Mouse (Mus musculus): ENCODE measurements around the gene Ccdc153.

The Ccdc153 gene

GRCm38 (mm10) chr9:44240399-44240798, at the start of gene Ccdc153:
Ccdc153 (plus strand) TSS chr9:44240676.
- DNase-seq (ENCODE audit: low read depth), result no peak

- no peak for DNase-seq (ENCODE audit: low read depth)
Observed at GRCm38 (mm10) chr9:44191166-44191565, 49.3 kb upstream of the Ccdc153 start.

- DNase-seq (ENCODE audit: low read depth), result no peak
Observed at GRCm38 (mm10) chr9:44192312-44192711, 48.2 kb upstream of the Ccdc153 start.

GRCm38 (mm10) chr9:44192794-44193193, 47.7 kb upstream of the Ccdc153 start:
- no peak for DNase-seq (ENCODE audit: low read depth)

- no peak for DNase-seq (ENCODE audit: low read depth)
Observed at GRCm38 (mm10) chr9:44194000-44194399, 46.5 kb upstream of the Ccdc153 start.

GRCm38 (mm10) chr9:44196354-44196753, 44.1 kb upstream of the Ccdc153 start:
- DNase-seq (ENCODE audit: low read depth), result no peak

GRCm38 (mm10) chr9:44199166-44199565, 41.3 kb upstream of the Ccdc153 start:
- no peak for DNase-seq (ENCODE audit: low read depth)

GRCm38 (mm10) chr9:44199580-44199979, 40.9 kb upstream of the Ccdc153 start:
- no peak for DNase-seq (ENCODE audit: low read depth)

GRCm38 (mm10) chr9:44200458-44200857, 40.0 kb upstream of the Ccdc153 start:
- DNase-seq (ENCODE audit: low read depth), result no peak

- no peak for DNase-seq (ENCODE audit: low read depth)
Observed at GRCm38 (mm10) chr9:44207840-44208239, 32.6 kb upstream of the Ccdc153 start.

- no peak for DNase-seq (ENCODE audit: low read depth)
Observed at GRCm38 (mm10) chr9:44209416-44209815, 31.1 kb upstream of the Ccdc153 start.

GRCm38 (mm10) chr9:44212406-44212805, 28.1 kb upstream of the Ccdc153 start:
- no peak for DNase-seq (ENCODE audit: low read depth)

GRCm38 (mm10) chr9:44213538-44213937, 26.9 kb upstream of the Ccdc153 start:
- peak; percentile 43 for DNase-seq (ENCODE audit: low read depth)

- DNase-seq (ENCODE audit: low read depth), result no peak
Observed at GRCm38 (mm10) chr9:44225993-44226392, 14.5 kb upstream of the Ccdc153 start.

- no peak for DNase-seq (ENCODE audit: low read depth)
Observed at GRCm38 (mm10) chr9:44231609-44232008, 8.9 kb upstream of the Ccdc153 start.

GRCm38 (mm10) chr9:44233021-44233801, 7.3 kb upstream of the Ccdc153 start:
- DNase-seq (ENCODE audit: low read depth), result peak; percentile 74

- DNase-seq (ENCODE audit: low read depth), result peak; percentile 99
Observed at GRCm38 (mm10) chr9:44233802-44234478, 6.5 kb upstream of the Ccdc153 start, which contains the start of gene Cbl. Cbl (minus strand) TSS chr9:44234049.

GRCm38 (mm10) chr9:44234479-44235427, 5.7 kb upstream of the Ccdc153 start:
- peak; percentile 62 for DNase-seq (ENCODE audit: low read depth)

- no peak for DNase-seq (ENCODE audit: low read depth)
Observed at GRCm38 (mm10) chr9:44236601-44237000, 3.9 kb upstream of the Ccdc153 start.

GRCm38 (mm10) chr9:44237128-44237527, 3.3 kb upstream of the Ccdc153 start:
- DNase-seq (ENCODE audit: low read depth), result peak; percentile 54

- peak; percentile 88 for DNase-seq (ENCODE audit: low read depth)
Observed at GRCm38 (mm10) chr9:44238501-44239190, 1.8 kb upstream of the Ccdc153 start.

GRCm38 (mm10) chr9:44239447-44239846, 1.0 kb upstream of the Ccdc153 start:
- peak; percentile 84 for DNase-seq (ENCODE audit: low read depth)
